Mouse (Mus musculus): ENCODE results near the gene Dppa3. TPM values are rescaled to one million over a fixed set of nuclear protein-coding genes. Genes with fewer than 3 reads are reported as not detected.
"Not testable (repeated sequence)": the region's sequence is repeated elsewhere in the genome, so short reads cannot be mapped to it uniquely, and the experiment has no call there.

The Dppa3 gene
- total RNA-seq, 2 experiments from 2014 or later: not detected

- H3K27ac ChIP-seq: no peak overlapping the region
- no peak overlapping the region for H3K4me3 ChIP-seq
- no peak for DNase-seq
- intact Hi-C loops (cut with DNase I): no loop called here
- TF ChIP-seq CTCF (IDR thresholded peaks at IDR 0.05): no peak
These were observed 5.1 kb upstream of the Dppa3 start for GRCm38 (mm10) chr6:122621066-122621465.

- Histone ChIP-seq H3K4me3 (no peak overlapping the region), H3K27ac (no peak overlapping the region)
- no peak for TF ChIP-seq CTCF (IDR thresholded peaks at IDR 0.05)
- intact Hi-C loops (cut with DNase I): no loop called here
- no peak for DNase-seq
These were observed 1.7 kb upstream of the Dppa3 start for GRCm38 (mm10) chr6:122624480-122624879.

- TF ChIP-seq CTCF (IDR thresholded peaks at IDR 0.05): no peak
- no peak for DNase-seq
- Histone ChIP-seq H3K27ac (no peak overlapping the region), H3K4me3 (no peak overlapping the region)
- intact Hi-C loops (cut with DNase I): no loop called here
These were observed 1.1 kb upstream of the Dppa3 start for GRCm38 (mm10) chr6:122625156-122625555.

GRCm38 (mm10) chr6:122627469-122628108 lies 1.4 kb downstream of the Dppa3 start:
- H3K4me3 ChIP-seq: peak overlapping the region; percentile 49
- intact Hi-C loops (cut with DNase I): no loop called here
- H3K27ac ChIP-seq: no peak overlapping the region
- no peak for DNase-seq
- TF ChIP-seq CTCF (IDR thresholded peaks at IDR 0.05): no peak

- peak; percentile 57 for TF ChIP-seq CTCF (IDR thresholded peaks at IDR 0.05)
- no peak for DNase-seq
- no peak overlapping the region for H3K4me3 ChIP-seq
- intact Hi-C loops (cut with DNase I): loop anchor here (2.0 kb wide), 1 partner anchor 39 kb away; no protein-coding TSS in a partner anchor
- H3K27ac ChIP-seq: no peak overlapping the region
These were observed 7.2 kb downstream of the Dppa3 start for GRCm38 (mm10) chr6:122633411-122633810.

- TF ChIP-seq CTCF (IDR thresholded peaks at IDR 0.05): no peak
- intact Hi-C loops (cut with DNase I): no loop called here
- Histone ChIP-seq H3K4me3 (no peak overlapping the region), H3K27ac (no peak overlapping the region)
- DNase-seq: no peak
These were observed 9.1 kb downstream of the Dppa3 start for GRCm38 (mm10) chr6:122635315-122635714.

- Histone ChIP-seq H3K4me3 (no peak overlapping the region), H3K27ac (no peak overlapping the region)
- no peak for DNase-seq
- no peak for TF ChIP-seq CTCF (IDR thresholded peaks at IDR 0.05)
- intact Hi-C loops (cut with DNase I): no loop called here
These were observed 10.5 kb downstream of the Dppa3 start for GRCm38 (mm10) chr6:122636666-122637065.

- DNase-seq; intact Hi-C loops (cut with DNase I); H3K27ac ChIP-seq; H3K4me3 ChIP-seq: not testable (repeated sequence)
These were observed 11.4 kb downstream of the Dppa3 start for GRCm38 (mm10) chr6:122637566-122637965.

- H3K4me3 ChIP-seq; DNase-seq; H3K27ac ChIP-seq; intact Hi-C loops (cut with DNase I): not testable (repeated sequence)
These were observed 18.0 kb downstream of the Dppa3 start for GRCm38 (mm10) chr6:122644196-122644595.

- no peak for TF ChIP-seq CTCF (IDR thresholded peaks at IDR 0.05)
- intact Hi-C loops (cut with DNase I): no loop called here
- DNase-seq: no peak
- Histone ChIP-seq H3K27ac (no peak overlapping the region), H3K4me3 (no peak overlapping the region)
These were observed 23.7 kb downstream of the Dppa3 start for GRCm38 (mm10) chr6:122649903-122650302.

GRCm38 (mm10) chr6:122650398-122650980 lies 24.3 kb downstream of the Dppa3 start:
- H3K27ac ChIP-seq: no peak overlapping the region
- no peak for DNase-seq
- no peak for TF ChIP-seq CTCF (IDR thresholded peaks at IDR 0.05)
- H3K4me3 ChIP-seq: no peak overlapping the region
- intact Hi-C loops (cut with DNase I): no loop called here

- intact Hi-C loops (cut with DNase I): no loop called here
- no peak for DNase-seq
- no peak overlapping the region for H3K4me3 ChIP-seq
- no peak overlapping the region for H3K27ac ChIP-seq
- TF ChIP-seq CTCF (IDR thresholded peaks at IDR 0.05): no peak
These were observed 28.1 kb downstream of the Dppa3 start for GRCm38 (mm10) chr6:122654301-122654700.

- H3K27ac ChIP-seq: no peak overlapping the region
- intact Hi-C loops (cut with DNase I): no loop called here
- no peak overlapping the region for H3K4me3 ChIP-seq
- no peak for DNase-seq
- no peak for TF ChIP-seq CTCF (IDR thresholded peaks at IDR 0.05)
These were observed 31.4 kb downstream of the Dppa3 start for GRCm38 (mm10) chr6:122657630-122658029.

GRCm38 (mm10) chr6:122659567-122659966 lies 33.4 kb downstream of the Dppa3 start:
- no peak for TF ChIP-seq CTCF (IDR thresholded peaks at IDR 0.05)
- no peak for DNase-seq
- H3K4me3 ChIP-seq: no peak overlapping the region
- intact Hi-C loops (cut with DNase I): no loop called here
- H3K27ac ChIP-seq: no peak overlapping the region
